Mouse (Mus musculus): ENCODE data around the gene Nos1.
"Not testable (repeated sequence)": the region's sequence is repeated elsewhere in the genome, so short reads cannot be mapped to it uniquely, and the experiment has no call there.

Nos1 gene

GRCm38 (mm10) chr5:117840988-117841387 is 60.2 kb downstream of the Nos1 start:
- DNase-seq = no peak

DNA sequence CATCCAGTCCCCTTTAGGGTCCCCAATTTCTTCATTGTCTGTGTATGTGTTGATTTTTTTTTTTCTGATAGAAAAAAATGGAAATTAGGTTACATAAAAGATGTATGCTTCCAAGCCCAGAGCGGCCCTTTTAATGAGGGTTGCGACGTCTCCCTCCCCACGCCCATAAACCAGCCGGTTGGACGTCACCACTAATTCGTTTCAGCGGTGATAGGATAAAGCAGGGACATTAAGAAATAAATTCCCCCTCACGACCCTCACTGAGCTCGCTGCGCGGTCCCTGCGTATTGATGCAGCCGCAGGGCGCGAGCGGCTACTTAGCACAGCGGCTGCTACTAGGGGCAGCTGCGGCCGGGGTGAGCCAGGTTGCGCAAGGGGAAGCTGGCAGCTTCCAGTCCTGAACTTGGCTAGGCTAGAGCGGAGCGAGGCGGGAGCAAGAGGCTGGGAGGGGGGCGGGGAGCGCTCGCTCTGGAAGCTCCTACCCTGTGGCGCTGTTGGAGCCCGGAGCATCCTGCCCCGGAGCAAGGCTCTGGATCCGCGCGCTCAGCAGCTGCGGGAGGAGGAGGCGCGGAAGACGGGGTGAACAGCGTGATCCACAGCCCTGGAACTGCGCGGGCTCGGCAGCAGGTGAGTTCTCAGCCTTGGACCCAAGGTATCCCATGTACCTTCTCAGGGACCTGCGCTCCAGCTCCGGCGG is 61.0 kb downstream of the Nos1 start:
- DNase-seq = peak; percentile 85

DNA sequence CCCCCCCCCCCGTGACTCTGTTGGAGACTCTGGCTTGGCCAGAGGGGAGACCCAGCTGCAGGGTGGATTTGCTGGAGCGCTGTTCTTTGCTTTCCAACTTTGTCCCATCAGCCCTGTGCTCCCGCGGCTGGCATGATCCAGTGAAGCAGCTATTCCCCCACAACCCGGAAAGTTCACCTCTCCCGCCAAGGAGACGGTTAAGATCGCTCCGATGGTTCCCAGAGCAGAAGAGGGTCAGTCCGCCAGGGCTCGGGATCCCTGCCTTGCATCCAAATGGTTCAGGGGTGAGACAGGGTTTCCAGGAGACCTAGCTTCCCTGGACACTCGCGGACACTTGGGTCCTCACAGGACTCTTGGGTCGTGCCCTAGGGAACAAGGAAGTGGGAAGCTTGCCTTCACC is 61.9 kb downstream of the Nos1 start:
- peak; percentile 50 for DNase-seq

GRCm38 (mm10) chr5:117844611-117845010 is 63.8 kb downstream of the Nos1 start:
- DNase-seq = no peak

GRCm38 (mm10) chr5:117850474-117850873 is 69.6 kb downstream of the Nos1 start:
- DNase-seq = no peak

DNA sequence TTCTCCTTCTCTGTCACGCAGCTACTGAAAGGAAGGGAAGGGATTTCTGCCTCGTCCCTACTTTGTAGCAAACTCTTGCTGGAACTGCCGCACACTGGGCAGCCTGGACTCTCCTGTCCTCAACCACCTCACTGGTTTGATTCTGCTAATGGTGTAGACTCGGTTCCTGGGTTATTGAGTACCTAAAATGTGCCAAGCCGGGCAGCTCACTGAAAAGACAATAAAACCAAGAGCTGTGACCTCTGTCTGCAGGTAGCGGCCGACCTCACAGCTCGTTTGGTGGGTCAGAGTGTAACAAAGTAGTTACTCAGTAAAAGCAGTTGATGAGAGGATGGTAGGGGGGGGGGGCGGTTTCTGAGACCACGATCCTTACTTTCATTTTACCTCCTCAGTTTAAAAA is 72.9 kb downstream of the Nos1 start:
- DNase-seq = peak; percentile 3

GRCm38 (mm10) chr5:117864588-117865300 is 83.9 kb downstream of the Nos1 start:
- peak; percentile 92 for DNase-seq

- DNase-seq = no peak
Measured at GRCm38 (mm10) chr5:117865876-117866275, 85.0 kb downstream of the Nos1 start.

DNA sequence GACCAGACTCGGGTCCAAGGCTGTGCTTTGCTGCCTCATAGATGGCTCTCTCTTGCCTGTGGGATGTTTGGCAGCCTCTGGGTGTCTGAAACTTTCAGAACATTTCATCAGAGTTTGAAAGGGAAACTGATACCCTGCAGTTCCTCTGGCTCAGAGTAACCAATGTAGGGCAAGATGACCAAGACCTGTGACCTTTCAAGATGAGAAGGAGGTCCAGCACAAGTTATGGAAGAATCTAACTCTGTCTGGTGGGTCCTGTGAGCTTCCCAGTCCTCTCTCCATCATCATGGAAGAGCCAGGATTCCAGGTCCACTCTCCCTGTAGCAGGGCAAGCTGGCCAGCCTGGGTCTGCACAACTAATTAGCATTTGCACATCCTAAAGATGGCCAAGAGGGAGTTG is 90.8 kb downstream of the Nos1 start:
- DNase-seq = no peak

- peak; percentile 92 for DNase-seq
Measured at GRCm38 (mm10) chr5:117873807-117874206, 93.0 kb downstream of the Nos1 start.

GRCm38 (mm10) chr5:117874236-117874635 is 93.4 kb downstream of the Nos1 start:
- no peak for DNase-seq

DNA sequence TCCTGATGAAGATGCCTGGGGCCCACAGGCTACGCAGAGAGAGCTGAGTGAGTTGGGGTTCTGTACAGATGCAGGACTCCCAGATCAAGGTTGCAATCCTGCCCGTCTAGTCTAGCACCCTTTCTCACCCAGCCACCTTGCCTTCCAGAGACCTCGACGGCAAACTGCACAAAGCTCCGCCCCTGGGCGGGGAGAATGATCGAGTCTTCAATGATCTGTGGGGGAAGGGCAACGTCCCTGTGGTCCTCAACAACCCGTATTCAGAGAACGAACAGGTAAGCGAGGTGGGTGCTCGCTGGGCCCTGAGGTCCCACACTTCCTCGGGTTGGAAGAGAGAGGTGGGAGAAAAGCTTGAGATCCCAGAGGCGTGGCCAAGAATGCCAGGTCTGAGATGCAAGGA is 98.3 kb downstream of the Nos1 start:
- no peak for DNase-seq

GRCm38 (mm10) chr5:117880916-117881555 is 100.2 kb downstream of the Nos1 start:
- DNase-seq = peak; percentile 83

- DNase-seq = not testable (repeated sequence)
Measured at GRCm38 (mm10) chr5:117882411-117882810, 101.6 kb downstream of the Nos1 start.

GRCm38 (mm10) chr5:117884991-117885390 is 104.2 kb downstream of the Nos1 start:
- DNase-seq = no peak

DNA sequence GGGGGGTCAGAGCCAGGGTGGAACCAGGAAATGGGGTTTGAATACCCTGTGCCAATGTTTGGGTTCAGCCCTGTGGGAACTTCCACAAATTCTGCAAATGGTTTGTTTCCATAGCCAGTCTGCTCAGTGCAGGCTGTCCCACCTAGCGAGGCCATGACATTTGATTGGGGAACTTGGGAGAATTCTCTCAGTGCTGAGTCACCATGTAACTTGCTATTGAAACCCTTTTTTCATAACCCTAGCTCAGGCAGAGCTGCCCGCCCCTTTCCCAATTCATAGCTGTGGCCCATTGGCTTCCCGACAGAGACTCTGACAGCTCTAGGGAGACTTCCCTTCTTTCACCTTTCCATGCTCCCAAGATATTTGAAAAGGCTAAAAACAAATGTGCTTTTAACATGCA is 107.3 kb downstream of the Nos1 start:
- DNase-seq = no peak

- DNase-seq = no peak
Measured at GRCm38 (mm10) chr5:117888946-117889345, 108.1 kb downstream of the Nos1 start.

GRCm38 (mm10) chr5:117889571-117889970 is 108.7 kb downstream of the Nos1 start:
- DNase-seq = peak; percentile 98

DNA sequence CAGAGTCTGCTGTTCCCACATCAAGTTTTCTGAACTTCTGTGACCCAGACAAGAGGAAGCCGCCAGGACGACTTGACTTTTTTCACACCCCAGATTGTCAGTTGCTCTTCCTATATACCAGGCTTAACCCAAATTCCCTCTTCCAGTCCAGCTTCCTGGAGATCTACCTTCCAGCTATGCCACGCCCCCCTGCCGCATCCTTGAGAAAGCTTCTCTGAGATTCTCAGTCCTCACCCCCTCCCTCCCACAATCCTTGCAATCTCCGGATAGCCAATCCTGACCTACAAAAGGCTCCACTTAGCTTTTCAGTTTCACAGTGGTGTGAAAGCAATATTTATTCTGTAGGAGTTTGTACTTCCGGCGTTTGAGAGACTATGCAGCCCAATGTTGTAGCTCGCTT is 110.0 kb downstream of the Nos1 start:
- peak; percentile 42 for DNase-seq

DNA sequence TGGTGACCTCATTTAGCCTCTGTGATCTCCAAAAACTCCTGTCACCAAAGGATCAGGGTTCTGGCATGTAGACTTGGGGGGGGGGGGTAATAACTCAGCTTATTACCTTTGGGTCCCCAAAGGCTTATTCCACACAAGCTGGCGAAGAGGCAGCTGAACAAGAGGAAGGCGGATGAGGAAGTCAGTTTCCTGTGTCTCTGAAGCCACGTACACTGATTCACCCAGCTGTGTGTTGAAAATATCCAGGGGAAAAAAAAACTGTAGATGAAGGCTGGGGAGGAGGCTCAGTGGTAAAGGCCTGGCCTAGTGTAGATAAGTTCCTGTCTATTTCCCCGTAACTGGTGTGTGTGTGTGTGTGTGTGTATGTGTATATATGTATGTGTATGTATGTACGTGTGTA is 110.7 kb downstream of the Nos1 start:
- no peak for DNase-seq

- no peak for DNase-seq
Measured at GRCm38 (mm10) chr5:117894050-117894449, 113.2 kb downstream of the Nos1 start.

GRCm38 (mm10) chr5:117898055-117898806 is 117.4 kb downstream of the Nos1 start:
- DNase-seq = no peak

DNA sequence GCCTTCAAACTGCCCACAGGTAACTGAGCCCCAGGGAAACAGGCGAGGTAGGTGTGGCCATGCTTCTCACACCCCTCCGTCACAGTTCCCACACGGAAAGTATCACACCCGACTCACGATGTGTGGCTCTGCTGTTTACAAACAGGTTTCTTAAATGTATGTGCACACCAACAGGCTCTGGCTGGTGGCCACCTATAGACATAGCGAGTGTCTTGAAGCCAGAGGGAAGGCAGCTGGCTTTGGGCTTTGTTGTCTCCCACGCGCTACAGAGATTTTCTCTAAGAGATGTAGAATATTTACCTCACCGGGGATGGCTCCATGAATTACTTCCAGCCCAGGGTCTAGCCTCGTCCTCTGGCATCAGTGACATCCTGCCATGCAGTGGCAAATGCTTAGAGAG is 118.5 kb downstream of the Nos1 start:
- no peak for DNase-seq
